In genomic region chr2:122148242-122148917, GRCm38 (mm10) we compare ENCODE assay signal across 8 mouse cellular contexts. TPM values are rescaled to one million over a fixed set of nuclear protein-coding genes. Genes with fewer than 3 reads are reported as not detected.
DNase-seq lines count a peak whose midpoint lies in the region; ATAC-seq lines count a peak whose summit lies in the region.

No protein-coding gene starts in this region.

- H3K4me2 ChIP-seq in lung, embryonic 15.5 days = peak overlapping the region; percentile 55
- peak overlapping the region; percentile 93 for H3K4me2 ChIP-seq in neural tube, embryonic 15.5 days

- WGBS in lung, embryonic 15.5 days = 14% methylated on average over 18 of the region's 18 CpGs
- WGBS in neural tube, embryonic 15.5 days = 33% methylated on average over 18 of the region's 18 CpGs

- peak overlapping the region; percentile 54 for H3K4me3 ChIP-seq in lung, embryonic 15.5 days
- H3K4me3 ChIP-seq in neural tube, embryonic 15.5 days (replicated peaks) = peak overlapping the region; percentile 51

- H3K27ac ChIP-seq in lung, embryonic 15.5 days = peak overlapping the region; percentile 71; the same call in 1 of the 2 replicates
- H3K27ac ChIP-seq in neural tube, embryonic 15.5 days (replicated peaks) = peak overlapping the region; percentile 68; the same call in 1 of the 2 replicates

- H3K36me3 ChIP-seq in lung, embryonic 15.5 days = peaks cover 15% of the 10 kb centered on the region; the same call in 1 of the 2 replicates
- H3K36me3 ChIP-seq in neural tube, embryonic 15.5 days = no peaks in the 10 kb centered on the region

- DNase-seq in B cell, adult 2 months = peak; percentile 81 to 82
- peak; percentile 77 for DNase-seq in adrenal gland, adult 2 months
- DNase-seq in heart, postnatal 10 days = peak; percentile 75 to 80
- peak; percentile 90 to 91 for DNase-seq in kidney, postnatal 25 days
- peak; percentile 34 to 58 for DNase-seq in thymus, postnatal 10 days (ENCODE audit: low spot score in 2 of 2)

- peaks cover 9% of the 10 kb centered on the region; the same call in 1 of the 2 replicates for H3K4me1 ChIP-seq in lung, embryonic 15.5 days
- H3K4me1 ChIP-seq in neural tube, embryonic 15.5 days = peaks cover 7% of the 10 kb centered on the region; the same call in 1 of the 2 replicates

- intact Hi-C loops in heart, postnatal 10 days (cut with DNase I) = no loop called here

- peak; percentile 15; the same call in 1 of the 2 replicates for ATAC-seq in erythroid progenitor cell, adult 5-6 weeks (replicated peaks; ENCODE audit: low FRiP score, poor library complexity, severe bottlenecking)
- ATAC-seq in lung, embryonic 15.5 days (ENCODE audit: borderline replicate concordance, extremely low read depth, low FRiP score, low TSS enrichment) = peak; percentile 59
- no peak for ATAC-seq in neural tube, embryonic 15.5 days (ENCODE audit: low FRiP score)

- no peaks in the 10 kb centered on the region for H3K27me3 ChIP-seq in lung, embryonic 15.5 days
- H3K27me3 ChIP-seq in neural tube, embryonic 15.5 days (replicated peaks) = no peaks in the 10 kb centered on the region

- H3K9me3 ChIP-seq in lung, embryonic 15.5 days = no peaks in the 10 kb centered on the region
- no peaks in the 10 kb centered on the region for H3K9me3 ChIP-seq in neural tube, embryonic 15.5 days (replicated peaks)

- H3K9ac ChIP-seq in lung, embryonic 15.5 days = peak overlapping the region; percentile 51
- H3K9ac ChIP-seq in neural tube, embryonic 15.5 days (replicated peaks) = peak overlapping the region; percentile 46

RNA-seq across cellular contexts. Expression of gene B2m, which starts 0.9 kb away (rescaled TPM):
- total RNA-seq in adrenal gland, adult 2 months (2021) = 1,000 to 10,000 TPM; 1,021 to 1,206 TPM
- 522 and 790 TPM in 2 replicates for polyA plus RNA-seq in adrenal gland, adult 2 months (2012; rRNA removed)
- total RNA-seq in erythroid progenitor cell, adult 5-6 weeks (2015; ENCODE audit: low replicate concordance) = 1,990 and 2,125 TPM in 2 replicates
- 900 and 923 TPM in 2 replicates for total RNA-seq in erythroid progenitor cell, adult 5-6 weeks (2017; ENCODE audit: low replicate concordance)
- total RNA-seq in heart, postnatal 10 days (2021) = 100 to 1,000 TPM; 130 to 134 TPM
- 350 and 374 TPM in 2 replicates for polyA plus RNA-seq in lung, embryonic 15.5 days (2015; fragmentation: Nextera tagmentation; extraction: Ambion mirVana)
- polyA plus RNA-seq in neural tube, embryonic 15.5 days (2015; fragmentation: Nextera tagmentation; extraction: Ambion mirVana) = 138 and 290 TPM in 2 replicates

RNA-seq across cellular contexts. Expression of gene Trim69, which starts 12.1 kb away (rescaled TPM):
- not detected for total RNA-seq in adrenal gland, adult 2 months (2021)
- polyA plus RNA-seq in adrenal gland, adult 2 months (2012; rRNA removed) = not detected in 2 replicates
- 1.4 TPM in 1 of 2 replicates, not detected in the other for total RNA-seq in erythroid progenitor cell, adult 5-6 weeks (2015; ENCODE audit: low replicate concordance)
- 1.7 TPM in 1 of 2 replicates, not detected in the other for total RNA-seq in erythroid progenitor cell, adult 5-6 weeks (2017; ENCODE audit: low replicate concordance)
- total RNA-seq in heart, postnatal 10 days (2021) = not detected
- 0.11 TPM in 1 of 2 replicates, not detected in the other for polyA plus RNA-seq in lung, embryonic 15.5 days (2015; fragmentation: Nextera tagmentation; extraction: Ambion mirVana)
- polyA plus RNA-seq in neural tube, embryonic 15.5 days (2015; fragmentation: Nextera tagmentation; extraction: Ambion mirVana) = not detected in 2 replicates

RNA-seq across cellular contexts. Expression of gene Spg11, which starts 30.2 kb away (rescaled TPM):
- 10 to 100 TPM; 17.1 to 17.6 TPM for total RNA-seq in adrenal gland, adult 2 months (2021)
- 5.4 and 6.2 TPM in 2 replicates for polyA plus RNA-seq in adrenal gland, adult 2 months (2012; rRNA removed)
- 3.2 and 5.0 TPM in 2 replicates for total RNA-seq in erythroid progenitor cell, adult 5-6 weeks (2015; ENCODE audit: low replicate concordance)
- 6.1 and 6.2 TPM in 2 replicates for total RNA-seq in erythroid progenitor cell, adult 5-6 weeks (2017; ENCODE audit: low replicate concordance)
- 10 to 100 TPM; 12.1 to 12.2 TPM for total RNA-seq in heart, postnatal 10 days (2021)
- 8.8 and 10.2 TPM in 2 replicates for polyA plus RNA-seq in lung, embryonic 15.5 days (2015; fragmentation: Nextera tagmentation; extraction: Ambion mirVana)
- polyA plus RNA-seq in neural tube, embryonic 15.5 days (2015; fragmentation: Nextera tagmentation; extraction: Ambion mirVana) = 5.8 and 6.6 TPM in 2 replicates

RNA-seq across cellular contexts. Expression of gene Patl2, which starts 37.6 kb away (rescaled TPM):
- not detected for total RNA-seq in adrenal gland, adult 2 months (2021)
- 0.03 TPM in 1 of 2 replicates, not detected in the other for polyA plus RNA-seq in adrenal gland, adult 2 months (2012; rRNA removed)
- not detected in 2 replicates for total RNA-seq in erythroid progenitor cell, adult 5-6 weeks (2015; ENCODE audit: low replicate concordance)
- not detected in 2 replicates for total RNA-seq in erythroid progenitor cell, adult 5-6 weeks (2017; ENCODE audit: low replicate concordance)
- not detected for total RNA-seq in heart, postnatal 10 days (2021)
- not detected in 2 replicates for polyA plus RNA-seq in lung, embryonic 15.5 days (2015; fragmentation: Nextera tagmentation; extraction: Ambion mirVana)
- polyA plus RNA-seq in neural tube, embryonic 15.5 days (2015; fragmentation: Nextera tagmentation; extraction: Ambion mirVana) = 0.09 TPM in 1 of 2 replicates, not detected in the other

RNA-seq across cellular contexts. Expression of gene Terb2, which starts 37.7 kb away (rescaled TPM):
- not detected for total RNA-seq in adrenal gland, adult 2 months (2021)
- polyA plus RNA-seq in adrenal gland, adult 2 months (2012; rRNA removed) = not detected in 2 replicates
- not detected in 2 replicates for total RNA-seq in erythroid progenitor cell, adult 5-6 weeks (2015; ENCODE audit: low replicate concordance)
- total RNA-seq in erythroid progenitor cell, adult 5-6 weeks (2017; ENCODE audit: low replicate concordance) = not detected in 2 replicates
- not detected for total RNA-seq in heart, postnatal 10 days (2021)
- polyA plus RNA-seq in lung, embryonic 15.5 days (2015; fragmentation: Nextera tagmentation; extraction: Ambion mirVana) = not detected in 2 replicates
- not detected in 2 replicates for polyA plus RNA-seq in neural tube, embryonic 15.5 days (2015; fragmentation: Nextera tagmentation; extraction: Ambion mirVana)

Comparison
In these comparisons a context has a peak if more than half of its experiments do, and no peak if none do; other contexts are left out.
1. RNA of gene B2m, which starts 0.9 kb away (total RNA-seq): 900 to 2,125 TPM in erythroid progenitor cell, adult 5-6 weeks and 1,021 to 1,206 TPM in adrenal gland, adult 2 months; 130 to 134 TPM in heart, postnatal 10 days; every median in the first group is over 4 times any median in the second.
2. Peak in every context shown above with its lines, with median percentiles within 50 percentile points of each other: DNase-seq.